Comparison of ENCODE assay signal across 16 mouse cellular contexts in genomic region chr13:89412768-89413487, GRCm38 (mm10).
DNase-seq lines count a peak whose midpoint lies in the region; ATAC-seq and TF ChIP-seq lines count a peak whose summit lies in the region.
"Had no signal": no experiment of that assay in that cellular context is flagged by ENCODE, and none has a peak within 500 bp of the region (broad histone marks: within the 10 kb centered on the region; RNA-seq: fewer than 3 reads in every experiment).

No protein-coding gene starts in this region.

- H3K27ac ChIP-seq in embryonic facial prominence, embryonic 14.5 days (replicated peaks; ENCODE audit: low read depth, low read length): no peak overlapping the region
- no peak overlapping the region for H3K27ac ChIP-seq in embryonic facial prominence, embryonic 10.5 days (replicated peaks)
- H3K27ac ChIP-seq in forebrain, postnatal 0 days (ENCODE audit: low read depth, low read length): no peak overlapping the region
- H3K27ac ChIP-seq: embryonic facial prominence, embryonic 15.5 days; hindbrain, embryonic 10.5 days had no signal

- H3K9ac ChIP-seq in embryonic facial prominence, embryonic 14.5 days (ENCODE audit: low read depth, low read length): no peak overlapping the region
- H3K9ac ChIP-seq in forebrain, postnatal 0 days: no peak overlapping the region
- H3K9ac ChIP-seq: embryonic facial prominence, embryonic 15.5 days; heart, embryonic 12.5 days; lung, embryonic 14.5 days had no signal

- ATAC-seq in embryonic facial prominence, embryonic 14.5 days (ENCODE audit: low read depth): no peak
- ATAC-seq in forebrain, postnatal 0 days: peak; percentile 62; the same call in 1 of the 2 replicates

- DNase-seq in embryonic facial prominence, embryonic 14.5 days (ENCODE audit: low spot score): peak; percentile 22
- DNase-seq in embryonic facial prominence, embryonic 10.5 days (ENCODE audit: low spot score): no peak
- DNase-seq in layer of hippocampus, adult 18-20 months (ENCODE audit: low spot score in 2 of 2): peak; percentile 14 to 51
- no peak for DNase-seq in layer of hippocampus, adult 9-10 months (ENCODE audit: low spot score)
- peak; percentile 77 for DNase-seq in Muller cell, postnatal 12 days (ENCODE audit: inconsistent ontology term)
- DNase-seq in forebrain, postnatal 0 days: peak; percentile 56
- no peak for DNase-seq in gastrocnemius, adult 8-10 months (ENCODE audit: low spot score in 2 of 2)
- no peak for DNase-seq in T-cell, adult 2 months (ENCODE audit: low spot score)
- DNase-seq: B cell, adult 2 months; kidney, adult 18-20 months; kidney, postnatal 14 days; lung, embryonic 14.5 days; retina, postnatal 1 day had no signal

- H3K27me3 ChIP-seq in embryonic facial prominence, embryonic 14.5 days (replicated peaks; ENCODE audit: control insufficient read depth, insufficient read depth, low read length): no peaks in the 10 kb centered on the region
- H3K27me3 ChIP-seq in embryonic facial prominence, embryonic 10.5 days (replicated peaks; ENCODE audit: low read depth, poor library complexity, severe bottlenecking): no peaks in the 10 kb centered on the region
- no peaks in the 10 kb centered on the region for H3K27me3 ChIP-seq in forebrain, postnatal 0 days (ENCODE audit: insufficient read depth, low read length)
- H3K27me3 ChIP-seq: embryonic facial prominence, embryonic 15.5 days; heart, embryonic 12.5 days had no signal

- H3K4me2 ChIP-seq in embryonic facial prominence, embryonic 14.5 days (ENCODE audit: low read depth, low read length): no peak overlapping the region
- H3K4me2 ChIP-seq in forebrain, postnatal 0 days (ENCODE audit: low read depth): no peak overlapping the region
- H3K4me2 ChIP-seq: embryonic facial prominence, embryonic 15.5 days; heart, embryonic 12.5 days; lung, embryonic 14.5 days had no signal

- WGBS in embryonic facial prominence, embryonic 14.5 days: 71% methylated on average over 1 of the region's 1 CpGs
- WGBS in embryonic facial prominence, embryonic 10.5 days: 95% methylated on average over 1 of the region's 1 CpGs
- 18% methylated on average over 1 of the region's 1 CpGs for whole genome bisulfite sequencing in forebrain, postnatal 0 days

- no peaks in the 10 kb centered on the region for H3K36me3 ChIP-seq in embryonic facial prominence, embryonic 14.5 days (ENCODE audit: control insufficient read depth, insufficient read depth, low read length)
- H3K36me3 ChIP-seq in embryonic facial prominence, embryonic 10.5 days (replicated peaks): no peaks in the 10 kb centered on the region
- no peaks in the 10 kb centered on the region for H3K36me3 ChIP-seq in forebrain, postnatal 0 days (ENCODE audit: insufficient read depth)
- H3K36me3 ChIP-seq: embryonic facial prominence, embryonic 15.5 days; heart, embryonic 12.5 days; hindbrain, embryonic 10.5 days had no signal

- H3K4me3 ChIP-seq in embryonic facial prominence, embryonic 14.5 days (ENCODE audit: low read depth, low read length): no peak overlapping the region
- H3K4me3 ChIP-seq in embryonic facial prominence, embryonic 10.5 days: no peak overlapping the region
- no peak overlapping the region for H3K4me3 ChIP-seq in forebrain, postnatal 0 days (ENCODE audit: low read depth, low read length)
- H3K4me3 ChIP-seq: embryonic facial prominence, embryonic 15.5 days; heart, embryonic 12.5 days; hindbrain, embryonic 10.5 days had no signal

- no peaks in the 10 kb centered on the region for H3K4me1 ChIP-seq in embryonic facial prominence, embryonic 14.5 days (ENCODE audit: control insufficient read depth, insufficient read depth, low read length)
- no peaks in the 10 kb centered on the region for H3K4me1 ChIP-seq in embryonic facial prominence, embryonic 10.5 days
- no peaks in the 10 kb centered on the region for H3K4me1 ChIP-seq in forebrain, postnatal 0 days (ENCODE audit: insufficient read depth)
- H3K4me1 ChIP-seq: embryonic facial prominence, embryonic 15.5 days; heart, embryonic 12.5 days; hindbrain, embryonic 10.5 days had no signal

- no peak for TF ChIP-seq CTCF in forebrain, postnatal 0 days (IDR thresholded peaks at IDR 0.05; ENCODE audit: low read depth)

- no peaks in the 10 kb centered on the region for H3K9me3 ChIP-seq in embryonic facial prominence, embryonic 14.5 days (ENCODE audit: control insufficient read depth, low read length)
- H3K9me3 ChIP-seq in embryonic facial prominence, embryonic 10.5 days: no peaks in the 10 kb centered on the region
- H3K9me3 ChIP-seq in forebrain, postnatal 0 days (ENCODE audit: low read length): no peaks in the 10 kb centered on the region
- H3K9me3 ChIP-seq: embryonic facial prominence, embryonic 15.5 days; heart, embryonic 12.5 days; hindbrain, embryonic 10.5 days had no signal

Comparison
In these comparisons a context has a peak if more than half of its experiments do, and no peak if none do; other contexts are left out.
1. DNase-seq: peak in embryonic facial prominence, embryonic 14.5 days (single experiment), layer of hippocampus, adult 18-20 months (2 of 2), Muller cell, postnatal 12 days (single experiment) and forebrain, postnatal 0 days (single experiment); none in embryonic facial prominence, embryonic 10.5 days (single experiment), layer of hippocampus, adult 9-10 months (single experiment), gastrocnemius, adult 8-10 months (0 of 2) and T-cell, adult 2 months (single experiment).